Mouse (Mus musculus) frontal cortex, adult (tissue): ENCODE data around the gene Nfkbib.

ENCODE experiments used
- ATAC-seq: cut with Nextera tagmentation; 2 replicates; pipeline ENCODE4 v1.9.2; 2017; ENCODE audit warnings: mild to moderate bottlenecking, moderate library complexity, mixed read lengths; ENCODE audit not compliant: low TSS enrichment

The Nfkbib gene

GRCm38 (mm10) chr7:28767462-28767965, at the start of gene Nfkbib:
Gene Nfkbib (minus strand): TSS chr7:28767512.
- no peak for ATAC-seq

- no peak for ATAC-seq
These were observed 49.6 kb upstream of the Nfkbib start for GRCm38 (mm10) chr7:28816920-28817319.

GRCm38 (mm10) chr7:28816201-28816600, 48.9 kb upstream of the Nfkbib start:
- no peak for ATAC-seq

GRCm38 (mm10) chr7:28815230-28815629, 47.9 kb upstream of the Nfkbib start:
- no peak for ATAC-seq

GRCm38 (mm10) chr7:28814306-28815034, 47.2 kb upstream of the Nfkbib start:
- ATAC-seq: no peak

GRCm38 (mm10) chr7:28812949-28813348, 45.6 kb upstream of the Nfkbib start:
- ATAC-seq: no peak

- no peak for ATAC-seq
These were observed 45.1 kb upstream of the Nfkbib start for GRCm38 (mm10) chr7:28812436-28812835.

GRCm38 (mm10) chr7:28811640-28812275, 44.4 kb upstream of the Nfkbib start:
- no peak for ATAC-seq

GRCm38 (mm10) chr7:28811228-28811627, 43.9 kb upstream of the Nfkbib start:
- ATAC-seq: no peak; the same call in 1 of the 2 replicates

- peak; percentile 76 for ATAC-seq
These were observed 43.1 kb upstream of the Nfkbib start for GRCm38 (mm10) chr7:28810107-28811066.

GRCm38 (mm10) chr7:28809401-28810089, 42.2 kb upstream of the Nfkbib start:
- ATAC-seq: no peak

GRCm38 (mm10) chr7:28808957-28809393, 41.7 kb upstream of the Nfkbib start:
- ATAC-seq: peak; percentile 47

- no peak for ATAC-seq
These were observed 41.1 kb upstream of the Nfkbib start, which contains the start of gene Hnrnpl for GRCm38 (mm10) chr7:28808221-28808941. Gene Hnrnpl (plus strand): TSS chr7:28808541.

- ATAC-seq: no peak
These were observed 40.4 kb upstream of the Nfkbib start for GRCm38 (mm10) chr7:28807641-28808220.

GRCm38 (mm10) chr7:28806869-28807268, 39.6 kb upstream of the Nfkbib start:
- ATAC-seq: no peak

GRCm38 (mm10) chr7:28803756-28804155, 36.4 kb upstream of the Nfkbib start:
- no peak for ATAC-seq

- peak; percentile 29; the same call in 1 of the 2 replicates for ATAC-seq
These were observed 35.7 kb upstream of the Nfkbib start for GRCm38 (mm10) chr7:28802846-28803588.

- ATAC-seq: no peak
These were observed 34.8 kb upstream of the Nfkbib start for GRCm38 (mm10) chr7:28801901-28802670.

GRCm38 (mm10) chr7:28801451-28801850, 34.1 kb upstream of the Nfkbib start:
- no peak for ATAC-seq
